Mouse (Mus musculus): ENCODE results near the gene Slfn5.
"Not testable (repeated sequence)": the region's sequence is repeated elsewhere in the genome, so short reads cannot be mapped to it uniquely, and the experiment has no call there.

The Slfn5 gene

DNA sequence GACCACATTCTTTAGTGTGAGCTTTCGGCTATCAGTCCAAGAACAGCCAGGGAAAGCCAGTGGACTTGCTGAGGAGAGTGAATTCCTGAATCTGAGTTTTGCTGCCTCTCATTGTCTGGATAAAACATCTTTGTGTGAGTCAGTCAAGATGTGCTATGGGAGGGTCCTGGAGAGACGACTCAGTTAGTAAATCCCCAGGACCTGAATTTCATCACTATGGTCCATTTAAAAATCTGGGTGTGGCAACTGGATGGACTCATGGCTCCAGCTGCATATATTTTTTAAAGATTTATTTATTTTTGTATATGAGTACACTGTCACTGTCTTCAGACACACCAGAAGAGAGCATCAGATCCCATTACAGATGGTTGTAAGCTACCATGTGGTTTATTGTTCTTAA is 5.5 kb upstream of the Slfn5 start:
- DNase-seq (ENCODE audit: low spot score) = no peak

DNA sequence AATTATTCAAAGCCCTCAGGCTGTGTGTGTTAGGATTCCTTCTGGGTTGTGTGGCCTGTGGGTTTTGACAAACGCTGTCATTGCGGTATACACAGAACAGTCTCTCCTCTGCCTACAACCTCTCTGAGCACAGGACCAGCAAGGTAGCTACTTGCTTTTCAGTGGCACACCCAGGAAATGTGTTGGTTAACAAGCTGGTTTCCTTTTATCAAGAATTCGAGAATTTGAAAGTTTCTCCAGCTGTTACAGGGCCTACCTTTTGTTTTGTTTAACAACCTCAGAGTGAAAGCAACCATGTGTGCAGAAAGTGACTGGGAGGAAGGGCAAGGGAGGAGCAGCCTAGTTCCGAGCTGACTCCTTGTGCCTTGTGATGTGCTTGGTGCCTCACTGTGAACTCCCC is 3.7 kb upstream of the Slfn5 start:
- DNase-seq (ENCODE audit: low spot score) = no peak

DNA sequence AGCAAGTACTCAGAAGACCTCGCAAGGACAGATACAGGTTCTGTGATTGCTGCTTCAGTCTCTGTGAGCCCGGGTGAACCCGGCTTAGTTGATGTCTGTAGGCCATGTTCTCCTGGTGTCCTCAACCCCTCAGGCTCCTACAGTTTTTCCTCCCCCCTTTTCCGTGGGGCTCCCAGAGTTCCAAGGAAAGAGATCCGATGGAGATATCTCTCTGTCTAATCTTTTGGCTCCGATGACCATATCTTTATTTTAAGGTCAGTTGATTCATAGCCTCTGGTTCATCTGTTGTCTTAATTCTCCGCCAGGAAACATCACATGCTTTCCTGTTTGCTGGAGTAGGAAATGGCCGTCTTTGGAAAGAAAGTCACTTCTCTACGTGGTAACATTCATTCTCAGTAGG is 2.1 kb upstream of the Slfn5 start:
- DNase-seq (ENCODE audit: low spot score) = no peak

DNA sequence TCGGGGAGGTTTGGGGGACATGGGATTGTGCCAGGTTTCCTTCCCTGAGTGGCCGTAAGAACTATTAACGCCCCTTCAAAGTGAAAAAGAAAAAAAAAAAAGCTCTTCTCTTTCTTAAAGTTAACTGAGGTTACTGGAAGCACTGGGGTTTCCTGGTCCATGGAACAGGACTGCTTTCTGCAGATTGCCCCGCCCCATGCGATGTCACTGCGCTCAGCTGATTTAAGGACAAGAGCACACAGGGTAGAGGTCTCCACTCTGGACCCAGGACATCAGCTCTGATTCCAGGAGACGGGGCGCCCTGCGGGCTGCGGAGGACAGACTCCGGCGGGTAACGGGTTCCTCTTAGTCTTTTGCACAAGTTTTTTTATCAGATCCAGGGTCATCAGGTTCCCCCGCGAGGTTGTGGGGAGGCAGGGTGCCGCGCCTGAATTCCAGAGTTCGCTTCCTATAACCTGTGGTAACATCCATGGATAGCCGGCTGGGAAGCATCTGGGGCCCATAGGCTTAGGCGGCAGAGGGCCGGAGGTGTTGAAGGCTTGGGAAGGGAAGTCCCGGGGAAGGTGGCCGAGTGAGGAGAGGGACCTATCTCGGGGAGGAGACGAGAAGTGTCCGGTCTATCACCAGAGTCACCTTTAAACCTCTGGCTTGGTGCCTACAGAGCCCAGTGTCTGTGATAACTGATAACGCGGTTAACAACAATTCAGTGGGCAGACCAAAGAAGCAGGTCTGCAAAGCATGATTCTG is 889 bp downstream of the Slfn5 start:
- DNase-seq (ENCODE audit: low spot score) = no peak

DNA sequence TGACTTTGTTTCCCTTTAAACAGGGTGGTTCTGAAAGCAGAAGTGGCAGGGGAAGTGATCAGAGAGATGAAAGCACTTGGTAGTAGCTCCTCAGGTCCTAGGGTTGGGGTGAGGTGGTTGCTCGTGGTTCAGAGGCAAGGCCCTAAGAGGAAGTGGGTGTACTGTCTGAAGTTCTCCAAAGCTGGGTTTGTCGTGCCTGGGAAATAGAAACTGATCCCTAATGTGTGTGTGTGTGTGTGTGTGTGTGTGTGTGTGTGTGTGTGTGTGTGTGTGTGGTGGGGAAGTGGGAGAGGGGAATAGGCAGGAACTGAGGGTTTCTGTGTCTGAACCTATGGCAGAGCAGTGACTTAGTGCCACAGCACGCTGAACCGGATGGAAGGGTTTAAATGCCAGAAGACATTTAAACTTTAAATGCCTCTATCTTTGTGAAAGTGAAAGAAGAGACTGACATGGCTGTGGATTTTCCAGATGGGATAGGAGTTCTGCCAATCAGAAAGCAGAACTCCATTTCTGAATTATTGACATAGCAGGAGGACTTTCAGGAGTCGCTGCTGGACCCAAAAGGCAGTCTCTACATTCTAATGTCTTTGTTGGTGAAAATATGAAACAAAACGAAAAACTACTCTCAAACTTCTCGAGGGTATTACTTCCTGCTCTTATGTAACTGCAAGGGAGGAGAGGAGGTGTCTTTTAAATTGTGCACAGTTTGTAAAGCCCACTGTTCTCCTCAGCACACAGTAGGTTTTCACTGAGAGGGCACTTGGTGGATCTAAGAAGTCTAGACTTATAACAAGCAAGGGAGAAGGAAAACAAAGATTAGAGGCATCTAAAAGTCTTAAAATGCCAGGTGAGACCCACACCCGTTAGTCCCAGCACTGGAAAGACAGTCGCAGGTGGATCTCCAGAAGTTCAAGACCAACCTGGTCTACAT is 1.7 kb downstream of the Slfn5 start:
- DNase-seq (ENCODE audit: low spot score) = no peak

DNA sequence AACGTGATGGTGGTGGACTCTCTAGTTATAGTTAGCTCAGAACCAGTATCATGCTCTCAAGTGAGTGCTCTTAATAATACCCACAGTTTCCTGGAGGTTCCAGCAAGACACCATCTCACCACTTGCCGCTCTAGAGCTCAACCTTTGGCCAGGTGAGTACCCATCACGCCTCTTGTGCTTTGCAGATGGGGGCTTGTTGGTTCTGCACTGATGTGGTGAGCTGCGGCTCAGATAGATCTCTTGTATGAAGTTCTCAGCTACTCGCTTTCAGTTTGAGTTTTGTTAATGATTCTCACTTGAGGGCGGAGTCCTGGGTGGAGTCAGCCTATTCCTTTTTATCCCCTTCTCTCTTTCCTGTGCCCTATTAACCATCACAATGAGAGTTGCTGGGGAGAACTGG is 3.5 kb downstream of the Slfn5 start:
- no peak for DNase-seq (ENCODE audit: low spot score)

DNA sequence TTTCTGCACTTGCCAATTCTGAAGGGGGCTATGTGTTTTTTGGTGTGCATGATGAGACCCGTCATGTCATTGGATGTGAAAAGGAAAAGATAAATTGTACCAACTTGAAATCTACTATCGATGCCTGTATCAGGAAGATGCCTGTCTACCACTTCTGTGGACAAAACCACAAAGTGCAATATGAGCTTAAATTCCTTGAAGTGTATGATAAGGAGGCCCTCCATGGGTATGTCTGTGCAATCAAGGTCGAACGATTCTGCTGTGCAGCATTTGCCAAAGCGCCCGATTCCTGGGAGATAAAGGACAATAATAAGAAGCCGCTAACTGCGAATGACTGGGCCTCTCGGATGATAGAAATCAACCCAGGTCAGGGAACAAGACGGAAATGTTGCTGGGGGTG is 5.8 kb downstream of the Slfn5 start:
- DNase-seq (ENCODE audit: low spot score) = no peak

DNA sequence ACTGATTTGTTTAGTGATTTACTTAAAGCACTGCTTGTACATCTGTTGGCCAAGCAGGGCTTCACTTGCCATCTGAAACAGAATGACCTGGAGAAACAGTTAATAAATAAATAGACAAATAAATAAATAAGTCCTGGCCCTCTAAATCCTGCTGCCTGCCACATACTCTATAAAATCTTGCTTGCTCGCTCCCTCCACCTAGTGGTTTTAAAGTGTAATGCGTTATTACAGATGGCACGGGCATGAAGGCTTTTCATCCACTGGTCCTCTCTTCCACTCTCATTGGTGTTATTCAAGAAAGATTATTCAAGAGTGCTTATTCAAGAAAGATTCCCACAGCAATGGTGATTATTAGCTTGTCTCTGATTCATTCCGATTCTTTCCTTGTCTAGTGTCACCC is 8.5 kb downstream of the Slfn5 start:
- peak; percentile 11 for DNase-seq (ENCODE audit: low spot score)

DNA sequence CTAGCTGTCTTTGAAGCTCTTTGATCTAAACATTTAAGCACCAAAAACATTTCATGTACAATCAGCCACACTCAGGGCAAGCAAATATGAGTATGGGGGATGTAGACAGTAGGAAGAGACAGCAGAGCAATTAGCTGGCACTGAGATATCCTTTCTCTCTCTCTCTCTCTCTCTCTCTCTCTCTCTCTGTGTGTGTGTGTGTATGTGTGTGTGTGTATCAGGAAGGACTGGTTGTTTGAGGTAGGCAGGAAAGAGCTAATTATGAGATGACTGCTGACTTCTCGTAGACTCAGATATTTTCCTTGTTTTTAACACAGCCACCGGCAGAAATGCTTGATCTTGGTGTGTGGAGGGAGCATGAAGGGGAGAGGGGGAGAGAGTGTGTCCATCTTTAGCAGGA is 10.6 kb downstream of the Slfn5 start:
- no peak for DNase-seq (ENCODE audit: low spot score)

DNA sequence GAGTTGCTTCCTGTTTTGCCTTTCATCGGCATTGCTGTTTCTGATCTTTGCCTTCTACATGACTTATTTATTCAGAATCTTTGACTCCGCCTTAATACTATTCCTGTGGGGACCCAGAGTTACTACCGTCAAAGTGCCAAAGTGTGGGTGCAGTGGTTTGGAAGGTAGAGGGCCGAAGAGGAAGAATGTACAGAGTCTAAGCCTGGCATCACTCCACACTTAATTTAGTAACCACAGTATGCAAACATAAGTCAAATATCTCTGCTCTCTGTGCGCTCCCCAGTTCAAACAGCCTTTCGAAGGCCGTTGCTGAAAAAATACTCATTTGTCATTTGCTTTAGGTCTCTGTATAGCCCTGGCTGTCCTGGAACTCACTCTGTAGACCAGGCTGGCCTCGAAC is 11.1 kb downstream of the Slfn5 start:
- no peak for DNase-seq (ENCODE audit: low spot score)

DNA sequence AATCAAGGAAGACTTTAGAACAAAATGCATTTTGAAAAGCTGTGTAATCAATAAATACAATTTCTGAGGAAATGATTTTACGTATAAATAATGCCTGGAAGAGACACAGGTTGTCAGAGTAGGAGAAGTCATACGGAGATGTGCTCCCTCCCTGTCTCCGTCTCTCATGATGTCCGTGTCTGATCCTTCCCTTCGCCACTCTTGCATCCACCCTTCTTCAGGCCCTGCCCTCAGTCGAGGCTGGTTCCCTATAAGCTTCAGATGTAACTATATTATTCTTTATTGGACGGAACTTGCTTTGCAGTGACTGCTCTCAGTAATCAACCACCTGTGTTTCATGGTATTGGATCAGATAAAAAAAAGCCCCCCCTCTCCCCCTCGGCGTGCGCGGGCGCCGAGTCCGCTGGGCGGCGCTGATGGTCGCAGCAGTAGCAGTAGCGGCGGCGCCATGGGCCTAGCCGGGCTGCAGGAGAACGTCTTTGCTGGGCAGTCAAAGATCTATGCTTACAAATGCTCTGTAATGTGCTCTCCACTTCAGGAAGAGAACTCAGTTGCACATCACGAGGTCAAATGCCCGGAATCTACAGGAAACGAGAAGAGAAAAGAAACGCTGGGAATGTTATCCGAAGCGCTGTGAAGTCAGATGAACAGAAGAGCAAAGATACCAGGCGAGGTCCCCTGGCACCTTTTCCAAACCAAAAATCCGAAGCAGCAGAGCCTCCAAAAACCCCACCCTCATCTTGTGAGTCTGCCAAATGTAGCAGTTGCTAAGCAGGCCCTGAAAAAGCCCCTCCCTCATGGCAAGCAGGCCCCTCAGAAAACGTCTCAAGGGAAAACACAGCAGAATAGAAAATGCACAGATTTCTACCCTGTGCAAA is 19.8 kb downstream of the Slfn5 start:
- no peak for DNase-seq (ENCODE audit: low spot score)

DNA sequence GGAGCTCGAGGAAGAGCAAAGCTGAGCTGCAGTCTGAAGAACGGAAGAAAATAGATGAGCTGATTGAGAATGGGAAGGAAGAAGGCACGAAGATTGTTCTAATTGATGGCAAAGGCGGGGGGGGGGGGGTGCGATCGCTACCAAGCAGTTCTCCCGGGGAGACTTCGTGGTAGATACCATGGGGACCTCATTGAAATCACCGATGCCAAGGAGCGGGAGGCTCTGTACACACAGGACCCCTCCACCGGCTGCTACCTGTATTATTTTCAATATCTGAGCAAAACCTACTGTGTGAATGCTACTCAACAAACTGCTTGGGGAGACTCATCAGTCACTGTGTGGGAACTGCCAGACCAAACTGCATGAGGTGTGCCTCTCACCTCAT is 20.4 kb downstream of the Slfn5 start:
- DNase-seq (ENCODE audit: low spot score) = no peak

DNA sequence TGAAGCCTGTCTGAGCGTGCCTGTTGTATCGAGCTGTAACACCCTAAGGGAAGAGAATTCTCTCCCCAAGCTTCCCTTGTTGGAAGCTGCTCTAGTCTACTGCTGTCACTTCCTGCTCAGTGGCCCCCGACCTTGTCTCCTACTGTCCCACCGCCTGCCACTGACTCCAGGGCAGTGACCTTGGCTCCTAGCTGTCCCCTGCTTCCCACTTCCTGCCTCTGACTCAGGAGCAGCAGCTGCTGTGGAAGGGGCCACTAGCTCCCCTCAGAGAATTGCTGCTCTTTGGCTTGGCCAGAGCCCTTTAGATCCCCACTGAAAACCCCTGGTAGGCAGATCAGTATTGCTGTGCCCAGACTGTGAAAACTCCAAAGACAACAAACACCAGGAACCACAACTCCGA is 22.8 kb downstream of the Slfn5 start:
- no peak for DNase-seq (ENCODE audit: low spot score)

DNA sequence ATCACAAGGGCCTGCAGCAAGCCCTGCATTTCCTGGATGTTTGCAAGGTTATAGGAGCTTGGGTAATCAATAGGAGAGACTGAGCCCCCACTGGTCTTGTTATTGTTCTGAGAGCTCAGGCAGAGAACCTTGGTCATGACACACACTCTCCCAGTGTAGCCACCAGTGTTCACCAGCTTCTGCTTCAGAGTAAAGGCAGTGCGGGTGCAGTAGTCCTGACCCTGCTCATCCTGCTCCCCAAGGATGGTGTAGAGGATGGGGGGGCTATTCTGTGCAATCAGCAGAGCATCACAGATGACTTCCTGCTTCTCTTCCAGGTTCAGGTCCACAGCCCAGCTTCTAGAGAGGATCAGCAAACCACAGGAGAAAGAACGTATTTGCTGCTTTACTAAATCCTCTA is 31.3 kb downstream of the Slfn5 start:
- DNase-seq (ENCODE audit: low spot score) = not testable (repeated sequence)

DNA sequence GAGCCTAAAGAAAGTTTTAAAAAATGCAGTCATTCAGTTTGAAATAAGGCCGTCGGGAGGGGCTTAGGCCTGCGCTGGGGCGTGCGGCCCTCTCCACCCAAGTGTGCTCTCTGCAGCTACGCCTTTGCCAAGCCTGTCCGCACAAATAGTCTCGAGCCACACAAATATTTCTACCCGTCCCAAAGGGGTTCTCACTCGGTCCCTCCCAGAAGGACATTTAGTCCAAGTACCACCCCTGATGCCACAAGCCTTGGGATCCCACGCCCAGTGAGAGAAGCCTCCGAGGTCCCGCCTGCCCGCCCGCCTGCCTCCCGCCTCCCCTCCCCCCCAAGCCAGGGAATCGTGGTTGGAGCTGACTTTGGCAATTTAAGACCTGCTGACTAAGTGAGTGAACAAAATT is 32.0 kb downstream of the Slfn5 start:
- no peak for DNase-seq (ENCODE audit: low spot score)

DNA sequence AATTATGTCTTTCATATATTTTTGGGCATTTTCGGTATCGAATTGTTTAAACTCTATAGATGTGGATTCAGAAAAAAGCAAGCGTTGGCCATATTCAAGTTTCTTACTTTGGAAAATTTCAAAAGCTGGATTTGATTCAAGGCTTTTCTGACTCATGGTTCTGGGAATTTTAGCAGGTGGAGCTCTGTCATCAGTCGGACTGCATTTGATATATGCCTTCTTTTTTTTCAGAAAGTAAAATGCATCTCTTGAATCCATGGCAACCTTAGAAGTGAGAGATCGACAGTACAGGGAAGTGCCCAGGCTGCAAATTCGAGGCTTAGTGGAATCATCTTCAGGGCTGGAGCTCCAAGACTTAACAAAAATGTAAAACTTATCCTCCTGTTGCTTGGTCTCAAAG is 36.5 kb downstream of the Slfn5 start:
- no peak for DNase-seq (ENCODE audit: low spot score)

DNA sequence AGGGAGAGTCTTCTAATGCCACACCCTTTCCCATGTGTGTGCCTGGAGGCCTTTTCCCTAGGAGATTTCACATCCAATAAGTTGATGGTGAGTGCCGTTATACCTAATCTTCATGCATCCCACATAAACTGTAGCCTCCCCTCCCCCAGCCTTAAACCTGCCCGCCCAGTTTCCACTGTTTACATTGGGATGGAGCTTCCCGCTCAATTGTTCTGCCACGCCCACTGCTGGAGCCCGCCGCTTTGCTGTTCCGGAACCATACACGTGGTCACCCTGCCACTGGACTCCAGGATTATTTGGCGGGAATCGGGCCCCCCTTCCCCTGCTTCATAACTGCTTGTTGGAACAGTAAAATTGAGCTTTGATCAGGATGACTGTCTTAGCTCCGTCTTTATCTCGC is 38.2 kb downstream of the Slfn5 start:
- DNase-seq (ENCODE audit: low spot score) = no peak

DNA sequence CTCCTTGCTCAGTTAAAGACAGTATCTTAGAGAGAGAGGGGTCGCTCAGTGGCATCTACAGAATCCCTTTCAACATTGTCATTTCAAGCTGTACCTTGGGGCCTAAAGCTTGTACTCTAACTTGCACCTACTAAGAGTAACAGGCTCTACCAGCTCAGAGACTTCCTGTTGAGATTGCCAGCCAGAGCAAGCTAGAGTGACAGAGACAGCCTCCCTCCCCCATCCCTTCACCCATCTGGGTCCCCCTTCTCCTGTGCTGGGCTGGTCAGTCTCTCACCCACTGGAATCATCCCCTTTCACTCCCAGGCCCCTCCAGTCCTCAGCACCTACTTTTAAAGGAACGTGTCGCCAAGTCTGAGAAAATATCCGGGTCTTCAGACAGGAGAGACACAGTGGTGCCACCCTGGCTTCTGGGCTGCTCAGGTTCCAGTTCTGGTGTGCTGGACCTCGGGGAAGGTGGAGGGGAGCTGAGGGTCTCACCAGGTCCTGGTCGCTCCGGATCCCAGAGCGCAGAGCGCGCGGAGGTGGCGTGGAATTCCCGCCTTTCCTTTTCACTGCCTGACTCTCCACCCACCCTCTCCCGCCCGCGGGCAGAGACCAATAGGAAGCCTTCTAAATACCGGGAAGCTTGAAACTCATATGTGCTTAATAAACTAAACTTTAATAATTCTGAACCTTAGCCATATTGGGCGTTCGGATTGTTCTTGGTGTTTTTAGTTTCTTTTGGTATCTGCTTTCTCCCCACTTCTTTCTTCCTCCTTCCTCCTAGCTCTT is 39.6 kb downstream of the Slfn5 start:
- DNase-seq (ENCODE audit: low spot score) = not testable (repeated sequence)

DNA sequence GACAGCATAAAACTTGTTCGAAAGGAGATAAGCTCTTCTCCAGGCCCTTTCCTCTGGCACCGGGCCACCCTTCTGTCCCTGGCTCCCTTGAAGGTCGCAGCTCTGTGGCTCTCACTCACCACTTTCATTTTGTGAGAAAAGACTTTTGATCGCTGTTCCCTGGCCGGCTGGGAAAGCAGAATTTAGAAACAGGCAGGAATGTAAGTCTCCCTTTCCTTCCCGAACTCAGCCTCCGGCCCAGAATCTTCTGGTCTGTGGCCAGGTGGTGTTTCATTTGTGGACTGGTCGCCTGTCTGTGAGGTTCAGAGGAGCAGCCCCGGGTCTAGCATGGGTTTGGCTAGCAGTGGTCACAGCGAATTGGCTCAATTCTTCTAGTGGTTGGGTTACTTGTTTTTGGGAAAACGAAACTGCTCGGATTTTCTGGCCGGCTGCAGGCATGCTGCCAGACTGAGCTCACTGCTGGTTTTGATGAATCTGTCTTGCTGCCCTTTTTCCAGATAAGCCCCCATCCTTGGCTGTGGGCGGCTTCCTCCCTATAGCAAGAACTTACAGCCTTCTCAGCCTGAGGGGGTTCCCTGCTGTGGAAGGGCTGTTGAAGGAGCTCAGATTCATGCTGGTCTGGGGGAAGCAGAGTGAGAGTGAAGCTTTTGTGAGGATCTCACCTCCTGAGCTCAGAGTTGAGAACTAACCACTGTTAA is 40.5 kb downstream of the Slfn5 start, which contains the start of gene Slfn9:
Gene Slfn9 (minus strand): TSS at position 362 of the 698 bp plus-strand sequence.
- DNase-seq (ENCODE audit: low spot score) = peak; percentile 30

DNA sequence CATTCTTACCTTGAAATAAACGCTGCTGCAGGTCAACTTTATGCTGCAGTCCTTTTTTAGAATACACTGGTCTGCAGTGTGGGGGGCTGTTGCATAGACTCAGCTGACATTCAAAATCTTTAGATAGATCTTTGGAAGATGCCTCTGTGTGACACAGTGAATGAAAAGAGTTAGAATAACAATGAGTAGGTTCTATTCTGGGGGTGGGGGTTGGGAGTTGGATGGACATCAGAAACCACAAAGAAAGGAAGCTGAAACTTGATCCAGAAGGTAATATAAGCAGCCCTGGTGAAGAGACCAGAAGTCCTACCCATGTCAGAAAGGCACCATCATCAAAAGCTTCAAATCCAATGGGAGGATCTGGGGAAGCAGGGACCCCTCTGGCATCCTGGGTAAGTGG is 62.2 kb downstream of the Slfn5 start:
- DNase-seq (ENCODE audit: low spot score) = no peak
